Mouse (Mus musculus) olfactory bulb, adult 2 months (tissue): ENCODE measurements around the gene Rasgrp3.

Experiments
- CTCF ChIP-seq: fragments of 200-500 bp; IDR thresholded peaks from 2 replicates; pipeline ENCODE4 v1.5.1; 2012; ENCODE audit warnings: low read depth, mild to moderate bottlenecking, low read length, moderate library complexity; ENCODE audit not compliant: insufficient read depth
- POLR2A ChIP-seq: fragments of 200-500 bp; IDR thresholded peaks from 2 replicates; pipeline ENCODE4 v1.6.1; 2012; ENCODE audit warnings: mild to moderate bottlenecking, low read depth, low read length, moderate library complexity; ENCODE audit not compliant: insufficient read depth

- TF ChIP-seq CTCF (no peak), POLR2A (no peak)
These were observed 62.5 kb downstream of the Rasgrp3 start for GRCm38 (mm10) chr17:75498241-75498651.
